Mouse (Mus musculus) spleen, adult 18-20 months (tissue): Measurements from ENCODE around the gene Samd1.

ENCODE experiments used
- DNase-seq, 2 experiments: peaks; one replicate each; pipeline ENCODE4 v3.0.0; 2022; ENCODE audit warnings: mixed read lengths in 2 of 2

Samd1 gene

DNA sequence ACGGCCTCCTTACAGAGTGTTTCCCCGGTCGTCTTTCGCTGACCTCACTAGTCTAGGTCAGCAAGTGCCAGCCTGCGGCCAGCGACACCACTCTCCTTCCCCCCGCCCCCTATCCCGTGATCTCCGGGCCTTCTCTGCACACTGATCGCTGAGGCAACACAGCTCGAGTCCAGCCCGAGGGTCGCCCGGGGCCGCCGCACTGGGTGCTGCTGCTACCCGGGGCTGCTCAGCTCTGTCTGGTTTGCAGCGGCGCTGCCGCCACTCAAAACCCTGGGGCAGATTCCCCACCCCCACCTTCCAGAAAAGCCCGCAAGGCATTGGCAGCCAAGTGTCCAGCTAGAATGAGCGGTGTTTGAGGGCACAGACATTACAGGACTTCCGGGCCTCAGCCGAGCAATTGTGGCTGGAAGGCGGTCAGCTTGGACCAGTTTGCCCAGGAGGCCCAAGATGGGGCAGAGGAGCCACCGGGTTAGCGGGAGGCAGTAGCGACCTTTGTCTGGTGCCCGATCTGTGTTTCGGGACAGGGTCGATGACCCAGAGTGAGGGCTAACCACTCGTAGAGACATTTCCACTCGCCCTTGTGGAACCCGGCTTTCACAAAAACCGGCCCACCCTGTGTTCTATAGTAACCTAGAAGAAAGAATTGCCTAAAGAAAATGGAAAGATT, 15.2 kb downstream of the Samd1 start:
- no peak for DNase-seq

DNA sequence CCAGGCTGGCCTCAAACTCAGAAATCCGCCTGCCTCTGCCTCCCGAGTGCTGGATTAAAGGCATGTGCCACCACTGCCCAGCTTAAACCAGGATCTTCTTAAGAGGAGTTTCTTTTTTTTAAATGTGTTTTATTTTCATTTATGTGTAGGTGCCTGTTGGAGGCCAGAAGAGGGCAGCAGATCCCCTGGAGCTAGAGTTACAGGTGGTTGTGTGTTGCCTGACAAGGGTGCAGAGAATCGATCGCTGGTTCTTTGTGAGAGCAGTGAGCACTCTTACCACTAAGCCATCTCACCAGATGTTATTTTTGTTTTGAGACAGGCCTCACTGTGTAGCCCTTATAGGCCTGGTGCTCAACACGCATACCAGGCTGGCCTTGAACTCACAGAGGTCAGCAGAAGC, 18.4 kb downstream of the Samd1 start:
- DNase-seq, result no peak

DNA sequence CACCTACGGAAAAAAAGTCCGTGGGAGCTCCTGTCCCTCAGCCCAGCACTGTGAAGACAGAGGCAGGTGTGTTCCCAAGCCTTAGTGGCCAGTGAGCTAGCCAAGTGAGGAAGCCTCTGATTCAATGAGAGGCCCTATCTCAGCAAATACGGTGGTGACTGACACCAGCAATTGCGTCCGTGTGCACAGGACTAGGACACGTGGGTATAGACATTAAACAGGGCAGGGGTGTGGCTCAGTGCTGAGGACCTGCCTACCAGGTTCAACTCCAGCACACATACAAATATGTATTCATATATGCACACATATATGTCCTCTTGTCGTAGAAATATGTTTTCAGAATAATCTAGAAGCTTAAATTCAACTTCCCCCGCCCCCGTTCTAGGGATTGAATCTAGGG, 22.3 kb downstream of the Samd1 start:
- no peak for DNase-seq

DNA sequence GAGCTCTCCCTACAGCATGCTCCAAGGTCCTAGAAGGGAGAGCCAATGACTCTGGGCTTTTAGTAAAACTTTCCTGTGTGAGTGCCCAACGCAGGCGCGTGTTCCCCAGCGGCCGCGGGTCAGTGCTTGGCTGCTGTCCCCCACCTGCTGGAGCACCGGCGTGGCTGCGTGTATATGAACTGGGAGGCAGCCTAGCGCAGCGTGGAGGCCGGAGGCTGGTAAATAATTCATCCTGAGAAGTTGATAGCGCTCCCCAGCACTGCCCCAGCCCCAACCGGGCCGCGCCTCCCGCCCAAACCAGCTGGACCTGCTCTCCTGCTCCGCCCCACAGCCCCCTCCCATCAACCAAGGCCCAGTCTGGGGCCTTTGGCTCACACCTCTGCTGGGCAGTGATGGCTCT, 23.6 kb downstream of the Samd1 start, which contains the start of gene Palm3:
Gene Palm3 (plus strand): TSS at position 376 of the 400 bp plus-strand sequence.
- no peak for DNase-seq

DNA sequence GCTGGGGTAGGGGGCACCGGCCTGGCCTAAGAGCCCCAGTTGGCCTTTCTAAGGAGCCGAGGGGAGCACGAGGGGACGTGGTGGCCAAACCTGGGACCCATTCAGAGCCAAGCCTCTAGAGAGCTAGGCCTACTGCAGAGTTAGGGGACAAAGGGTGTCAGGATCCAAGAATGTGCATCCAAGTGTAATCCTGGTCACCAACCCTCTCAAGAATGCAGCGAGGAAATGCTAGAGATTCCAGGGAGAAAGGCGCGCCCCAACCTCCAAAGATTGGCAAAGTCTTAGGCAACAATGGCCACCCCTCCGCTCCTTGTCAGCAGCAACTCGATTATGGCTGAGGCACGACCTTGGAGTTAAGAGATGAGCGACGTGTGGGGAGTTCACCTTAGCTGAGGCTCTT, 24.1 kb downstream of the Samd1 start:
- DNase-seq, result no peak

DNA sequence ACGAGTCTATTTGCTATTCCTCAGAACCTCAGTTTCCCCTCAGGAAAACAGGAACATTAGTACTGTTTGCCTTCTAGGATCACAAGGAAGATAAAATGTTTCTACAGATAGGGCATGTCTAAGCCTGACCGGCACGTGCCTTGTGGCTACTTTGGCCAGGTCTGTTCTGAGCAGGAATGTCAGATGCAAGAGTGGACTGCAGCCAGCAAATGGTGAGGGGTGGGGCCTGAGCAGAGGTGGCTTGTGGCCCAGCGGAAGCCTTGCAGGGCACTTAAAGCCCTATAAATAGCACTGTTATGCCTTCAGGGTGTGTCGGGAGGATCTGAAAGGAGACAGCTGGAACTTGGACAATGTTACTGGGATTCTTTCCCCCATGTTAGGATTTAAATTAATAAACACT, 25.6 kb downstream of the Samd1 start:
- no peak for DNase-seq

DNA sequence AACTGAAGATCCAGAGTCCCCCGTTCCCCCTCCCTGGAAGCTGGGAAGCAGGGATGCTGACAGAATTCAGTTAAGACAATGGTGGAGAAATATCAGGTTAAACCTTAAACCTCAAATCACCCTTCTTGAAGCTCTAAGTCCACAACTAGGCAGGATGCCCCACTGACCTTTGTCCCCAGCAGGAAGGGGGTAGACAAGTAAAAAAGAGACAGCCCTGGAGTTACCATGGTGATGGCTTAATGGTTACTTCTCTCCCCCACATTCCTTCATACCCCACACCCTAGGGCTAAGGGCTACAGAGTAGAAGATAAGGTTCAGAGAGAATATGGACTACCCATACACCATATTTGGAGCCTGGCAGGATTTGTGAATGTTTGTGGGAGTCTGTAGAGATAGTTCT, 26.2 kb downstream of the Samd1 start:
- no peak for DNase-seq

DNA sequence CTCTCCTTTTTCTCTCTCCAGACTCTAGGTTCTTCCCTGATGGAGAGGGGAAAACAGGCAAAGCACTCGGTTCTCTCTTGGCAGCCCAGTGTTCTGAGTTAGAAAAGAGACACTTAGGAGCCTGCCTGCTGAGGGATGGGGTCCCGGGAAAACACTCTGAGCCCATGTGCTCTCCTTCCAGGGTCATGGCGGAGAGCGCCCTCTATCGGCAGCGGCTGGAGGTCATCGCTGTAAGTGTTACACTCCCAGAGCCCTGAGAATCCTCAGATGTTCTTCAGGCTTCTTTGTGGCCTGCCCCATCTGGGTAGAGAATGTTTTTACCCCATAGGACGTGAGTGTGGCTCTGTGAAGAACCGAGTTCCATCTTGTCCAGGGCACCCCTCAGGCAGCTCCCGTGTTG, 26.7 kb downstream of the Samd1 start:
- peak in 1 of 2 experiments; percentile 51 for DNase-seq

DNA sequence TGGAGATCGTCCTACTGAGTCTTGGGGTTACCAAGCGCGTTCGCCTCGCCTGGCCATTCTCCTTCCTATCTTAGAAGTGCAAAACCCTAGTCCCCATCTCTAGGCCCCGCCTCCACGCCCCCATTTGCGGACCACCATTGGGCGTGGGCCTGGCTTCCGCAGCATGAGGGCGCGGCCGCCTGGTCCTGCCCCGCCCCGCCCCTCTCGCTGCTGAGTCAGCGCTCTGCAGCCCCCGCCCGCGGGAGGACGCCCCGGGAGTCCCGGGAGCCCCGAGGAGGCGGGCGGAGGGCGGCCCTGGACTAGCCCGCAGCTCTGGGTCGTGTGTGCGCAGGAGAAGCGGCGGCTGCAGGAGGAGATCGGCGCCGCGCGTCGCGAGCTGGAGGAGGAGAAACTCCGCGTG, 28.4 kb downstream of the Samd1 start:
- no peak for DNase-seq

DNA sequence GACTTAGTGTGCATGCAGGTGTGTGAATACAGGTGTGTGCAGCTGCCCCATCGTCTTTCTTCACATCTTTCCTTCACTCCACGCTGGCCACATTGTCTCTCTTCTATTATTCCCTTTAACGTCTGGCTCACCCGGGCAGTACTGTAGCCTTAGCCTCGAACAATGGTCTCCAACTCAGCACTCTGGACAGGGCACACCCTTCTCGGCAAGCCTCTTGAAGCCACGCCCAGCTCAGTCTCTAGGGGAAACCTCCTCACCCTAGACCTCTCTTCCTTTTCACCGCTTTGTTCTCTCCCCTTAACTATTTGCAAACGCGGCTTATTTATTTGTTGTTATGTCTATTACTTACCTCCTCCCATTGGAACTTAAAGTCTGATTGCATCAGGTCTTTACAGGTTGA, 30.0 kb downstream of the Samd1 start:
- peak in 1 of 2 experiments; percentile 43 for DNase-seq

DNA sequence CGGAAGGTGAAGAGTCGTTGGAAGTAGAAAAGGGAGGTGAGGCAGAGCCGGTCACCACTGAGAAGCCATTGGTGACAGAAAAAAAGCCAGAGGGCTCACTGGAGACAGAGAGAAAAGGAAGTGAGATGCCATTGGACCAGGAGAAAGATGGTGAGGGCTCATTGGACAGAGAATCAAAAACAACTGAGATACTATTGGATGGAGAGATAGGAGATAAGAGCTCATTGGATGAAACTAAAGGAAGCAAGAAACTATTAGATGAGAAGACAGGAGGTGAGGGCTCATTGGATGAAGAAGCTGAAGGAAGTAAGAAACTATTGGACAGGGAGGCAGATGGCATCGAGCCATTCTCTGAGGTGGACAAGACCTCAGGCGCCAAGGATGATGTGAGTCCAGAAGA, 31.8 kb downstream of the Samd1 start:
- DNase-seq, result no peak

DNA sequence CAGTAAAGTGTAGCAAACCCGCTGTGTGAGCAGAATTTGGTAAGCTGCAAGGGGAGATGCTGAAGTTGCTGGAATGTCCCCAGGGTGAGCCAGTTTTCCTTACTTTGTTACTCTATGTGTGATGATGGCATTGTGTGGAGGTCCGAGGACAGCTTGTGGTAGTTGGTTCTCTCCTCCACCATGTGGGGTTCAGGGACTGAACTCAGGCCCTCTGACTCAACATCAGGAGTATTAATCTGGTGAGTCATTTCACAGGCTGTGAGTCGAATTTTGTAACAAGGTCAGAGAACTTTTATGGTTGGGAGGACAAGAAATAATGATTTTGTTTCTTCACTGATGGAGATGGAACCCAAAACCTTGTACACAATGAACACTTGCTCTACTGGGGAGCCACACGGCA, 35.3 kb downstream of the Samd1 start:
- no peak for DNase-seq

DNA sequence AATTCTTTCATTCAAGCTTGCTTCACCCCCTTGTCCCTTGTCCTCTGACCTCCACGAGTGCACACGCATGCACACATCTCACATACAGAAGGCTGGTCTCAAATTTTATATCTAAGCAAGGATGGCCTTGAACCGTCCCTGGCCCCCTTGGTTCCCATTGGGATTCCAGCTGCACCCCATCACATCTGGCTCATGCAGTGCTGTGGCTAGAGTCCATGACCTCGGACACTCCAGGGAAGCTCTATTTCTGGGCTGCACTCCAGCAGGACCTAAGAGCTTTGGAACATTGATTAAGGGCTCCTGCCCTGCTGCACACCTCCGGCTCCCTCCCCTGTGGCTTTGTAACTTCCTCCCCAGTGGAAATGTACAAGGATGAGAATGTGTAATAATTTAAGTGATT, 40.5 kb downstream of the Samd1 start:
- DNase-seq, result no peak

DNA sequence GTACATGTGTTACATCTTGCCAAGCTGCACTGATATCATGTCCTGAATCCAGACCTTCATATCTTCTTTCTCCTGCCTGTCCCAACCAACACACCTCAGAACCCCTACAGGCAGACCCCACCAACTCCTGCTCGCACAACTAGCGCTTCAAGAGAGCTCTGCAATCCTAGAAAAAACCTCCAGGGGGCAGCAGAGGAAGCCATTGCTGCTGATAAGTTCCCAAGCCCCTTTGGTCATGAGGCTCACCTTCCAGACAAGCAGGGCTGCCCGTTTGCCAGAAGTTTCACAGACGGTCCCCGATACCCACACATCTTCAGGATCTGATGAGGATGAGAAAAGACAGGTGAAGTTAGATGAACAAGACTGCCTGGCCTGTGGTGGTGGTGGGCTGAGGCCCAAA, 41.6 kb downstream of the Samd1 start:
- DNase-seq, result peak; percentile 56 to 77

DNA sequence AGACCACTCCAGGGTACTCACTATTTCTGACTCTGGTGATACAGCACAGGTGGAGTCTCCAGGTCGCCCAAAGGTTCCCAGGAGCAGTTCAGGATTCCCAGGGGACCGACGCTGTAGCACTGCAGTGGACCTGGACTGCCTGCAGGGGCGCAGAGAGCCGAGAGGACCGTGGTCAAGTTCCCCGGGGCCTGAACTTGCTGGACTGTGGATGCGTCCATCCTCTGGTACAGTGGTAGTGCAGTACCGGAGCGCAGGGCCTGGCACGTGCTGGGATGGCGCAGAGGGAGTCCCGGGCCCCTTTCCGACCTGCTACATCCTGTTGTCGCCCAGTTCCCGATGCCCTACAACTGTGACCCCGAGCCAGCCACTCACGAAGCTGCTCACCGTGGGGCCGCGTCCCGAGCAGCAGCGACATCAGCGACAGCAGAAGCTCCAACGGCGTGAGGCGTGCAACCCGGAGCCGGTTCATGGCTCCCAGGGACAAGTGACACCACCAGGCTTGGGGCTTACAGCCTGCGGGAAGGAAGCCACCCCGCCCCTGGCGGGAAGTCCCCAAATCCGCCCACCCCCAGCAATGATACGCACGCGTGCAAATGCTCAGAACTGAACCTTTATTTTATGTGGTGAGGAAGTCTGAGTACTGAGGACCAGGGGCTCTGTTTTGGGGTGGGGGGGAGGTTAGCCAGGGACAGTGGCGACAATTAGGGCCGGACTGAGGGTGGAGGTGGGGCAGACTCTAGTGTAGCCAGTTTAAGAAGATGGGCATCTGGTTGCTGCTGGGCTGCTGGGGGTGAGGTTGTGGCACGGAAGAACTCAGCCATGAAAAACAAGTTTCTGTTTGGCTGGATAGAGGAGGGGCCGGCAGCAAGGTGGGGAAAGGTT, 44.8 kb downstream of the Samd1 start, which contains the start of gene Il27ra:
Gene Il27ra (minus strand): TSS at position 524 of the 882 bp plus-strand sequence.
- DNase-seq, result peak; percentile 72 to 75

DNA sequence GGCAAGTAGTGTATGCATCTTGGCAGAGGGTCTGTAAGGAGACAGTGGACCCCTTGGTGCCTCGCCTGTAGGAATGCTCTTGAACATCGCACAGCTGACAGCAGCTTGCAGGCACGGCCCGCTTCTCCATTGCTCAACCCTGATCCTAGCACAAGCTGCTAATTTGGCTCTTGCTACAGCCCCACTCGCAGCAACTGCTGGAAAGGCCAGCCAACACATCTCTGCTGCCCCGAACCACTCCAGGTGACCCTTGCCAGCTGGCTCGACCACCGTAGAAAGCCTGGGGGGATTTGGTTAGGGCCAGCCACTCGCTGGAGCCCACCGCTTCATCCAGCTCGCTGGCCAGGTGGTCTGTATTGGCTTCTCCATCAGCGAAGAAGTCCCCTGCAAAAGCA, 45.5 kb downstream of the Samd1 start:
- DNase-seq, result no peak

DNA sequence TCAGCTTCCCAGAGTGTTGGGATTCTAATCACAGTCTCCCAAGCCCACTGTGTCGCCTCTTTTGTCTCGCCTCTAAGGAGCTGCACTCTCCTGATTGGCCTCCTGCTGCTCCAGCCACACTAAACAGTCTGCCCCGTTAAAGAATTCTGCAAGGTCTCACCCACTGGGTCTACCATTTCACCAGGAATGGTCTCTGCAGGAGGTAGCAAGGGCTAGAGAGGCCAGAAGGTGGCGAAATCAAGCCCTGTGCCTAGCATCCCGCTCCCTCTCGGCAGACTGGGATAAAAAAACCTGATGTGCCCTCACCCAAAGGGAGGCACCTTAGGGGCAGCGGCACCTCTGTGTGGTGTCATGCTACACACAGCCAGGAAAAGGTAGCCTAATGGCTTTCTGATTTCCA, 46.6 kb downstream of the Samd1 start:
- DNase-seq, result no peak

DNA sequence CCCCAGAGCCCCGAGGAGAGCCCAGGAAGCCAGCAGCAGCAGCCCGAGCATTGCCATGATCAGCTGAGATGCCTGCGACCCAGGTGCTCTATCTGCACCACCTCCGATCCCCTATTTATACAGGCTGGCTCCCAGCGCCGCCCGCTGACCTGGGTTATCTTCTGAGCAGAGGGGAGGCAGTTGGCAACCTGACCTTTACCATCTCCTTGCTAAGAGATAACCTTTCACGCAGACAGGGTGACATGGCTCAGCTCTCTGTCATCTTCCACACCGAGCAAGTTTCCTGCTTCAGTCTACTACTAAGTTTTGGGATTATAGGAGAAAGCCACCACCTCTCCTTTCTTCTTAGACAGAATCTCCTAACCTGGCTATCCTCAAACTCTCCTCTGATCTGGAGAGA, 47.4 kb downstream of the Samd1 start, which contains the start of gene Rln3:
Gene Rln3 (minus strand): TSS at position 101 of the 400 bp plus-strand sequence.
- no peak for DNase-seq

DNA sequence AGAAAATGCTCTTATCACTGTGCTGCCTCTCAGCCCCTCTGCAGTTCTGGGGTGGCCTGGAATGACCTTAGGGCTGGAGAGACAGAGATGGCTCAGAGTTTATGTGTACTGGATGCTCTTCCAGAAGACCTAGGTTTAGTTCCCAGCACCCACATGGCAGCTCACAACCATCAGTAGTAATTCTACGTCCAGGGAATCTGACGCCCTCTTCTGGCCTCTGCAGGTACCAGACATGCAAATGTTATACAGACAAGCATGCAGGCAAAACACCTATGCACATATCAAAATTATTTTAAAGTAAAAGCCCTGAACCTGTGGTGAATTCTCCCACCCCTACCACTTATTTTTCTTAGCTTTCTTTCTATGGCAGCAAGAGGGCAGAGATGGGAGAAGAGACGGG, 49.0 kb downstream of the Samd1 start:
- DNase-seq, result no peak

DNA sequence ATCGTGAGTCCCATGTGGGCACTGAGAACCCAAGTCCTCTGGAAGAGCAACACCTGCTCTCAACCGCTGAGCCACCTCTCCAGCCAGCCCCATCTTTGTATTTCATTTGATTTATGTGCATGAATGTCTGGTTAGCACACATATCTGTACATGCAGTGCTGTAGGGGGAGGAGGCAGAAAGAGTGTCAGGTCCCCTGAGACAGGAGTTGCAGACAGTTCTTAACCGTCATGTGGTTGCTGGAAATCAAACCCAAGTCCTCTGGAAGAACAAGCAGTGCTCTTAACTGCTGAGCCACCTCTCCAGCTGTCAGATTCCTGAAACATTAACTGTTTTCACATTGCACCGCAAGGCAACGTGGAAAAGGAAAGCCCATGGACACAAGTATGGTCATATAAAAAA, 50.7 kb downstream of the Samd1 start:
- DNase-seq, result no peak
